Mouse (Mus musculus): ENCODE data around the gene Mobp.

DNA sequence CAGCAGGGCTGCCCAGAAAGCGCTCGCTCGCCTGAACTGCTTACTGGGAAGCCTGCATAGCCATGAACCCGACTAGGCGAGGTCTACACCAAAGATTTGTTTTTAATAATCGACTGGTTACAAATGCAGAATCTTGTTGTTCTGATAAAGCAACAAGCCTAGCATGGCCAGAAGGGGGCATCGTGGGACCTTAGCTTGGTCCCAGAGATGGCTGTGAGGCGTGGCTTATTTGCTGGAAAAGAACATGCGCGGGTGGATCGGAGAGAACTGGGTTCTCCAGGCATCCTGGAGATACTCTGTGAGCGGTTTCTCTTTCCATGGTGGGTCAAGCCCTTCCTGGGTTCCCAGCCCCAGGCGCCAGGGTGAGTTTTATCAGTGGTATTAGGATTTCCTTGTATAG, 35.0 kb downstream of the Mobp start:
- TF ChIP-seq CTCF (IDR thresholded peaks at IDR 0.05; ENCODE audit: extremely low read depth, insufficient read length, insufficient replicate concordance, low read depth, low read length), result peak; percentile 33; the same call in 1 of the 2 replicates
- TF ChIP-seq POLR2A (IDR thresholded peaks at IDR 0.05; ENCODE audit: low read depth, low read length), result no peak
